Mouse (Mus musculus): ENCODE data around the gene Cflar. TPM values are rescaled to one million over a fixed set of nuclear protein-coding genes. Genes with fewer than 3 reads are reported as not detected.
"Not testable (repeated sequence)": the region's sequence is repeated elsewhere in the genome, so short reads cannot be mapped to it uniquely, and the experiment has no call there.

The Cflar gene
- total RNA-seq, 2 experiments from 2014 or later: 95.6 to 114 TPM

DNA sequence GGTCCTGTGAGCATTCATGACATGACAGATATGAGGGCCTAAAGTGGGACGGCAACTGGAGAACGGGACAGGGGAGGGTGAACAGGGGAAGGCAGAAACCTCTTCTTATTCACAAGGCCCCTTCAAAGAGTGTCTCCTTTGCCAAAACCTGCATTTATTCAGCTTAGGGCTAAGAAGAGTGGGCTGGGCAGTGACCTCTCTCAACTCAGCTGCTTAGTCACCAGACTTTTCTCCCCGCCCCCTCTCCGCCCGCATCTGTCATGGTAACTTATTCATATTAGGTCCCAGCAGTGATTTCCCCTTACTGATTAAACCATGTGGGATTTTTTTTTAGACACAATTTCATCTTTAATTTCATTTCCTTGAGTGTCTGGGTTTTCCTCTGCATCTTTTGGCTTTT, 14.5 kb downstream of the Cflar start:
- no peak for ATAC-seq (replicated peaks; ENCODE audit: poor library complexity, severe bottlenecking)

DNA sequence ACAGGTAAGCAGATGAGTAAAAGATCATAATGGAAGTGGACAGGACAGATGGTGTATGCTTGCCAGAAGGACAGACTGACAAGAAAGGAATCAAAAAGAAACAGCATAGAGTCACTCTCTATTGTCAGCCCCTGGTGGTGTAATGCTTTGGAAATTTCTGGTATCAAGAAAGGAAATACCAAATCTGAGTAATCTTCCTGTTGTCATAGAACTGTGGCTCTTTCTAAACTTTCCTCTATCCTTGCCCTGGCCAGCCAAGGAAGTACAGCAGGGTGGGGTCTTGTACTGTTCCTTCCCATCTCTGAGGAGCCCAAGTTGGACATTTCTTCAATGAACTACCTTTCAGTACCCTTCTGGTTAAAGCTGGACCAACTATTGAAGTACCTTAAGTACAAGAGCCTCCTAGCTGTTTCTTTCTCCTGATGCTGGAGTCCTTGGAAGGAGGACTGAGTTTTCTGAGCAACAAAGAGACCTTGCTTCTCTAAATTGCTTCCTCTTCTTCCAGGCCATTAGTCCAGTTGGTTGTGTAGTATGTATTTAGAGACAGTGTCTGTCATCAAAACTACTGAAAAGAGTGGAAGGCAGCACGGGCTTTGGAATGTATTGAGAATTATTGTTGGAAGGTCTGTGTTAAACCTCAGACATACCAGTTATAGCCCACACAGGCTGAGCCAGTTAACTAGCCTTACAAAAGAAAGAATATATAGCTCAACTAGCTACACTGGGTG, 15.9 kb downstream of the Cflar start:
- peak; percentile 61 for ATAC-seq (replicated peaks; ENCODE audit: poor library complexity, severe bottlenecking)

DNA sequence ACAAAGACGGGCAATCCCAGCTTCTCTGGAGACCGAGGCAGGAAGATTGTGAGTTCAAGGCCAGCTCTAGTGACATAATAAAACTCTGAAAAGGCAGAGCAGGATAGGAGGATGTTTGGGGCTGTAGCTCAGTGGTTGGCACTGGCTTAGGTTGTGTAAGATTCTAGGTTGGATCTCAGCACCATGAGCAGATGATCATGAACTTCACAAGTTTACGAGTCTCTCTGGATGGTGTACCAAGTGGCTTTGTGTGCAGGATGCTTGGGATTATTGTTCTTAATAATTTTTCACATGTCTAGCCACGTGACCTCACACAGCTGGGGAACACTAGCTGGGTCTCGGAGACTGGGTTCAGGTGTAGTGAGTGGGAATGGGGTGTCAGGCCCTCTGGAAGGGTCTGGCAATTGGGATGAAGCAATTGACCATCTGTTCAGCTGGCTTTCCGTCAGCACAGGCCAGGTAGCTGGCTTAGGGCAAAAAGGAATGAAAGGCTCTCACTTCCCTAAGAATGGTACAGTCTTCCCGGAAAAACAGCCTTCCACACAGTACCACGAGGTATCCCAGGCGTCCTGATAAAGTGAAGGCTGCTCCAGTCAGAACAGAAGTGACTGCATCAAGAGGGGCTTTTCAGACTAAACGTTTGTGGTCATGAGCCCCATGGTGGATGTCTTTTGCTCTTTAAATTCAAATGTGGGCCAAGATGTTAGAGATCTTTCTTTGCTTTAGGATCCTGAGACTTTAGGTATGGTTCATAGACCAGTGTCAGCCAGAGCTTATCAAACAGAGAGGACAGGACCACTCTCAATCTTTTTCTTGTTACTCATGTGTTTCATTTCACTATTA, 16.7 kb downstream of the Cflar start:
- ATAC-seq (replicated peaks; ENCODE audit: poor library complexity, severe bottlenecking): no peak

DNA sequence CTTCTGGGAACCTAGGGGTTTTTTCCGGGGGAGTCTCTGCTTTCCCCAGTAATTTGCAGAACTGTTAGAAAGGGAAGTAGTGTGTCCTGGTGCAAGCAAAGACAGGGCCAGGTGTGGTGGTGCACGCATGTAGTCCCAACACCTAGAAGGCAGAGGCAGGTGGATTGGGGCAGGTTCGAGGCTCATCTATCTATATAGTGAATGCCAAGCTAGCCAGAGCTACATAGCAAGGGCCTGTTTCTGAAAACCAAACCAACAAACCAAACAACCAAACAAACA, 17.2 kb downstream of the Cflar start:
- ATAC-seq (replicated peaks; ENCODE audit: poor library complexity, severe bottlenecking): no peak

DNA sequence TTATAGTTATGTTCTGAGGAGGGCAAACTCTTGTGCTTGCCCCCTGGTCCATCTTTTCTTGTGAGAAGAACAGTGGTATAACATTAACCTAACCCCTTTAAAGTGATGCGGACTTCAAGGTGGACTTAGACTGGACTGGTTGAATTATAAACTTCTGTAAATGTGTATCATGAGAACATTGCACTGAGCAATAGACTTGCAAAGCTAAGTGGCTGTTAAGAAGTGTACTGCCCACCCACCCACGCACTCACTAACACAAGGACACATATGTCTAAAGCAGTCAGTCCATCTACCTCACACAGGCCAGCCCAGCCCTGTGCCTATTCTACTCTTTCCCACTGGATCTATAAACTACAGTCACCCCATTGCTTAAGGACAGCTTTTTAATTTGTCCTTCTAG, 22.3 kb downstream of the Cflar start:
- no peak for ATAC-seq (replicated peaks; ENCODE audit: poor library complexity, severe bottlenecking)

DNA sequence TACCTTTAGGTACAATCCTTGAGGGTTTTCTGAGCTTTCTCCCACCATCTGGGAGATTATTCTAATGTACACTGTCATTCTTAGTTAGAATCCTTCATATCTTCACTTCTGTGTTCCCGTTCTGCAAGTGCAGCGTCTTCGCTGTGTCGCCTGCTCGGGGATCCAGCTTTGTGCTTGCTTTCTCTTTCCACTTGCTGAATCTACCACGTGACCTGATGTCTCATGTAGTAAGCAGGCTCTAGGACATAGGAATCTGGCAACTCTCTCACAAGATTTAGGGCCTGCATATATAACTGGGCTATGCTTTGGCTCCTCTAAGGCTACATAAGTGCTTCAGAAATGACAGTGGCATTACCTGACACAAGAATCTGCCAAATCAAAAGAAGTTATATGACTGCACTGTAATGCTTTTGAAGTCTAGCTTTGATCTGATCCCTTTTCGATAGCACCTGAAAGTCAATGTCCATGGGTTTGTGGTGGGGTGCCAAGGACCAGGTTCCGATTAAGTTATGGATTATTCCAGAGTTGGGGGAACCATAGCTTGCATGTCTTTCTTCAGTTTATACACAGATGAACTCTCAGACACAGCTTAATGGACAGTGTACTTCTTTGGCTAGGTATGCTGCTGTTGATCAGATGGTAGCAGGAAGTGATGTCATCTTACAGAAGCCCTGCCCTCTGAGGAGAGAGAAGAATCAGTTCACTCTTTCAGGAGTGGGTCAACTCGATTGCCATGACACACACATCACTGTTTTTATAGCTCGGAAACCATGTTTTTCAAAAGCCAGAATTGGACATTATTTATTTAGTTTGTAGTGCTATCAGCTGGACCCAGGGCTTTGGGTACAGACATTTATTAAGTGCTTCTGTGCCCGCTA, 23.0 kb downstream of the Cflar start:
- no peak for ATAC-seq (replicated peaks; ENCODE audit: poor library complexity, severe bottlenecking)

DNA sequence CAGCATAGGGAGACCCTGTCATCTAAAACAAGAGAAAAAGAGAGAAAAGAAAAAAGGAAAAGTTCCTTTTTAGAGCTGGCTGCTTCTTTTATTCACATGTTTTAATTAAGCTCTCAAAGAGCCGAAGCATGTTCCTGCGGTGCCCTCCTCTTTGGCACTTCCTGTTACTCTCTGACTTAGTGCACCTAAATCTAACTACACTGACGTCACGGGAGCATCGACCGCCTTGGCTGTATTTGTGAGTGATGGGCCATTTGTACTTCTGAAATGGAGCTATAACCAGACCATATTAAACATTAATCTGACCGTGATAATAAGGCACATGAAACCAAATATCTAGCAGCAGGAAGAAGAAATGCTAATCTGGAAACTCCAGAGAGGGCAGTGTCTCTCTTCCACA, 24.7 kb downstream of the Cflar start:
- no peak for ATAC-seq (replicated peaks; ENCODE audit: poor library complexity, severe bottlenecking)

DNA sequence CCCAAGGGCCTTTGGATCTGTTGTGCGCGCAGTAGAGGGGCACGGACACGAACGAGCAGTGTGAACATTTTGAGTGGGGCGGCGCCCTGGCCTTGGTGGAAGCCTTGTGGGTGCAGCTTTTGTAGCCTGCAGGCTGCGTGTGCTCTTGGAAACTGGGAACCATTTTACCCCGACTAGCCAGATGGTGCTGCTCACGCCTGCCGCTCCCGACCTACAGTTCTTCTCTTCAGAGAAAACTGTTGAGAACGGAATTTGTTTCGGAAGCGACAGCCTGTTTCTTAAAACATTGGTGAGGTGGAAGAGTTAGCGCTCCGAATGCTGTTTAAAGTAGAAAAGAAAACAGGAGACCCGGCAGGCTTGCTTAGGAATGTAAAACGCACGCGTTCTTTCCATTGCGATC, 25.7 kb downstream of the Cflar start:
- ATAC-seq (replicated peaks; ENCODE audit: poor library complexity, severe bottlenecking): no peak

DNA sequence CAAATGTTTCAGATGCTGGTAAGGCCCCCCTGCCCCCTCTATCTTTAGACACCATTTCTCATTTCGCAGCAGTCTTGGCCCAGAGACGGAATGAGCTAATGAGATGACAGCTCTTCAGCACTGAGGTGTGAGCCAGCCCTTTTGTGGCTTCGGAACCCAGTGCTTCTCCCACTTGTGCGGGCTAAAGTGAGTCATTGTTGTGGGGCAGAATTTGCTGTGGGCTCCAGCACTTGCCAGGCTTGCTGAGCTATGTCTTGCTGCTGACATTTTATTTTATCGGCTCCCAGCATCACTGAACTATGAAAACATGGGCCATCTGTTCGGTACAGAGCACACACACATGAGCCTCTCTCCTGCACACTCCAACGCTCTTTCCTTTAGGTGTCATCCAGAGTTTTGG, 28.2 kb downstream of the Cflar start:
- ATAC-seq (replicated peaks; ENCODE audit: poor library complexity, severe bottlenecking): no peak

DNA sequence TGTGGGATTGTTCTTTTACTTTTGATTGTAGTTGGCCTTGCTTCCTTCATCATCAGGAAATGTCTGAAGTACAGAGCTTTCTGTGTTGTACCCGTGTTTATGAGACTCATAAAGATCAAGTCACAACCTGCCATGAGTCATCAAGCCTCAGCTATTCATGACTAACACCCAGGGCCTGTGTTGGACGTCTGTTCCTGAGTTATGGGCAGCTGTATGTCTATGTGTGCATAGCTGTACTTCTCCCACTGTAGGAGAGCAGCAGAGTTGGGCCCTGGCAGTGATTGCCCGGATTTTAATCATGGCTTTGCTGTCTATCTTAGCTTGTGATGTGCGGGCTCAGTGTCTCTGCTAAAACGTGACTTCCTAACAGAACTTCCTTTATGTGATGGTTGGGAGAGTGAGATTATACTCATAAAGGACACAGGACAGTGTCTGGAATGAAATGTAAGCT, 31.3 kb downstream of the Cflar start:
- peak; percentile 47 for ATAC-seq (replicated peaks; ENCODE audit: poor library complexity, severe bottlenecking)

DNA sequence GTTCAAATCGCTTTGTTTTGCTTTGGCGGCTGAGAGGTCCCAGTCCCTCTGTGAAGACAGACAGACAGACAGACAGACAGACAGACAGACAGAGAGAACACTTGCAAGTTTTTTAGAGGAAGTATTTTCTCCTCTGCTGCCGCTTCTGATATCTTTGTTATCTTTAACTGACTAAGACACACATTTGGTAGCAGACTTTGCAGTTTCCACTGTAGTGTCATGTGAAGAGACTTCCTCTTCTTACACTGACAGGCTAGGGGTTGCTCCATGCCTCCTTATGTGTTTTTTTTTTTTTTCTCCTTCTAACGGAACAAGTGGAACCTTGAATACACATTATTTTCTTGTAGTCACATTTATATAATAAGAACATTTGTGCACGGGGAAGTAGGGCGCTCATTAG, 31.9 kb downstream of the Cflar start:
- peak; percentile 86 for ATAC-seq (replicated peaks; ENCODE audit: poor library complexity, severe bottlenecking)

DNA sequence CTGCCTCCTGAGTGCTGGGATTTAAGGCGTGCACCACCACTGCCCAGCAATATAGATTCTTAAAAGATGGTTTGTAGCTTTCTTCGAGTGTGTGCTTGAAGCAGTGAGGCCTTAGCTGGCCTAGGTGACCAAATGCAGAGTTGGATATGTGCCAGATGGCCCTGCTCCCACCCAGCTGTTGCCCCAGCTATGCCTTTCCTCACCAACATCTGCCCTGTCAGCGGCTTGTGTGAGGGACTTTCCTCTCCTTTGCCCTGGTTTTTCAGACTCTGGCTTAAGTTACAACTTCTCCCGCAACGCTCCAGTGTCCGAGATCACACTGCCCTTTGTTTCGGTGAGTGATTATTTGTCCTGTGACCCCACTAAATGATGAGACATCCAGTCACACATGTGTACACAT, 33.3 kb downstream of the Cflar start:
- ATAC-seq (replicated peaks; ENCODE audit: poor library complexity, severe bottlenecking): no peak

DNA sequence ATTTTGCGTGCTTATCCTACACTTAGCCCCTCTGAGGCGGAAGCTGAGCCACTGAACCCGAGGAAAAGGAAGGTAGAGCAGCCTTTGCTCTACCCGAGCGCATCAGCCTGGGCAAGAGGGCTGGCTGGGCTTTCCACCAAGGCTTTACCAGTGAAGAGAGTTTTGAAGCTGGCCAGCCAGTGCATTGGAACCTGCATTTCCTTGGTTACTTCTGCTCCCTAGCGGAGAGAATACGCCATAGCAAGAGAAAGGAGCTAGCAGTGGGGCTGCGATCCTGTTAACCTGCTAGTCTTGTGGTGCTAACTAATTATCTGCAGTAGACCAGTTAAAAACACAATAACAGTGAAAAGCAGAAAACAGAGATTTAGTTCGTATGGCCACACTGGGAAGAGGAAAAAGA, 35.6 kb downstream of the Cflar start:
- ATAC-seq (replicated peaks; ENCODE audit: poor library complexity, severe bottlenecking): no peak

DNA sequence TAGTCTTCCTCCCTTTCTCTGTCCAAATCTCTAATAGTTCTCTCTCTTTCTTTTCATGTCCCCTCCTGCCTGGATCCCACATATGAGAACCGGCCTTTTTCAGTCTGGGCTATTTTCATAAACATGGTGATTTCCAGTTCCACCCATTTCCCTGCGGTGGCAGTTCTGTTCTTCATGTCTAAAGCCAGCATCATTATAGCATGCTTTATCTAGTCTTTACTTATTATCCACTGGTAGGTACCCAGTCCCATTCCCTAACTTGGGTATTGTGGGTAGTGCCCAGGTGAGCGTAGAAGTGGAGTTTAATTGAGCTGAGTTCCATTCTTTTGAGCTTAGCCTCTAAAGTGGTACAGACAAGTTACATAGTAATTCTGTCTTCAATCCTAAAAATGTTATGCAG, 48.1 kb downstream of the Cflar start:
- ATAC-seq (replicated peaks; ENCODE audit: poor library complexity, severe bottlenecking): no peak

DNA sequence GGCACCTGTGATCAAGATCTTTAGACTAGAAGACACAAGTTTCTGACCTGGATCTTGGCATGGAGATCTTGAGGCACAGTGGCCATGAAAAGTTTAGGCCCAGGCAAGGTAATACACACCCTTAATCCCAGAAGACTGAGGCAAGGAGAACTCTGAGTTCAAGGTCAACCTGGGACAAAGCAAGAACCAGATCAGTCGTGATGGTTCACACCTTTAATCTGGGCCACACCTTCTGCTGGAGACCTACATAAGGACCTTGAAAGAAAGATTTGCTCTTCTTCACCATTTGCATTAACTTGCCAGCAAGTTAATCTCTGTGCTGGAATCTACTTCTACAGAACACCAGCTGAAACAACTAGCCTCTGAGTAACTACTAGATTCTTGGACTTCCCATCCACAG, 49.3 kb downstream of the Cflar start:
- ATAC-seq (replicated peaks; ENCODE audit: poor library complexity, severe bottlenecking): no peak

DNA sequence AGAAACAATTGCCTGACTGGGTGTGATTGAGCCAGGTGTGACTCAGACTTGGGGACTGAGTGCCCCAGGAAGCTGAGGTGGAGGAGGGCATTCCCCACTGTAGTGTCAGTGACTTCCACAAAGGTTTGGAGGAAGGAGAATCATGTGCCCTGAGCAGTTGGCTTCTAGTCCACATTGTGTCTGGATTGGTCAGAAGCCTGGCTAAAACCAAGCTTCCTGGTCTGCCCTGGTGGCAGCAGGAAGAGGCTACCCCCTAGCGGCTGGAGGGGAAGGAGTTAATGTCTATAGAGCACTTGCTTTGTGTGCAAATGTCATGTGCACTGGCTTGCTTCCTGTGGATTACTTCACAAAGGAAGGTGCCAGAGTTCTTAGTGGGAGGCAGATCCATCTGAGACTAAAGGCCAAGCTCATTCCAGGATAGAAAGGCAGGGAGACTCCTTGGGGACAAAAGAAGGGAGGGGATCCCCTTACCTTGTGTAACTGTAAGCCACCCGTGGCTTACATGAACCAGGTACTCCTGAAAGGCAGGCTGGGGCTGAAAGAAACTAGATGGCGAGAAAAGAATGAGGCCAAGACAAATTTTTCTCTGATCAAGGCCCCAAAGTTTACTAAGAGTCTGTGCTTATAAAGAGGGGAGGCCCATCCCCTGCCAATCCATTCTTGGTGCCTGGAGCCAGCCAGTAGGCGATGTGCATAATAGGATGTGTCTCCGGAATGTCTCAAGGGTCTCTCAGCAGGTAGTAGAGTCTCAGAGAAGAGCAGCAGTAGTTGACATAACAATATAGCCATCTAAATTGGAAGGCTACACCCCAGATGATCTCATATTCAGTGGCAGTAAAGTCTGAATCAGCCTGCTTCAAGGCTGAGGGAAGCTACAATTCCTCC, 50.3 kb downstream of the Cflar start:
- peak; percentile 100 for ATAC-seq (replicated peaks; ENCODE audit: poor library complexity, severe bottlenecking)

DNA sequence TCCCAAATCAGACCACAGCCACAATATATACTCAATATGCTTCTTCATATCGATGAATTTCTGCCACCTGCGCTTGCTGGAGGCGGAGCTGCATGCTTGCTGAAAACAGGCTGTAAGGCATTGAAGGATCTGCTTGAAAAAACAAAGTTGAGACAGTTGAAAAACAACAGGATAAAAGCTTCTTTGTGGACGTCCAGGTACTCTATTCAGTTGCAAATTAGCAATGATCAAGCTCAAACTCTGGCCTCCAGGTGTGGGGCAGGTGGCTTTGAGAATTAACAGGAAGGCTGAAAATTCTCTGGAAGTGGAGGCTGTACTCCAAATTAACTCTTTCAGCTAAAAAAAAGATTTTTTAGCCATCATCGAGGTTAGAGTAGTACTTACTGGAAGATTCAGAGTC, 51.3 kb downstream of the Cflar start:
- ATAC-seq (replicated peaks; ENCODE audit: poor library complexity, severe bottlenecking): no peak

DNA sequence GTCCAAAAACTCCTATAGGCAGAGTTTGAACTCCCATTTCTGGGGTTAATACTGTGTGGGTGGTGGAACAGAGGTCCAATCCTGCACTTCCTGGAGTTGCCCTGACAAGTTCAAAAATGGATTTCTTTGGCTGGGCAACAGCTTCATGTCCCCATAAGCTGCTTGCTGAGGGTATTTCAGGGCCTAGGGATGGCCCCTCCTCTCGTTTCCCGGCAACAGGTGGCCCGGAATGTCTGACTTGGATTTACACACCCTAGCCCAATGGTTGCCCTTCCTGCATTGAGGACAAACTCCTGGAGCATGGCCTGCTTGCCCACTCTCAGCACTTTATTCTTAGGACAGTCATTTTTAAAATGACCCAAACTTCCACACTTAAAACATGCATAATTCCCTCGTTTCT, 55.1 kb downstream of the Cflar start:
- ATAC-seq (replicated peaks; ENCODE audit: poor library complexity, severe bottlenecking): not testable (repeated sequence)

DNA sequence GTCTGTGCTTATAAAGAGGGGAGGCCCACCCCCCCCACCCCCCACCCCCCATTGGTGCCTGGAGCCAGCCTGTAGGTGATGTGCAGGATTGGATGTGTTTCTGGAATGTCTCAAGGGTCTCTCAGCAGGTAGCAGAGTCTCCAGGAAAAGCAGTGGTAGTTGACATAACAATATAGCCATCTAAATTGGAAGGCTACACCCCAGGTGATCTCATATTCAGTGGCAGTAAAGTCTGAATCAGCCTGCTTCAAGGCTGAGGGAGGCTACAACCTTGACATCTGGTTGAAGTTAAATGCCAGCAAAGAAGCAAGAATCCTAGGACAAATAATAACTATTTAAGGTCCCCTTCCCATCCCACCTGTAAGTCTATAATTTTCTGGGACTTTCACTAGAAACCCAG, 57.8 kb downstream of the Cflar start:
- no peak for ATAC-seq (replicated peaks; ENCODE audit: poor library complexity, severe bottlenecking)

DNA sequence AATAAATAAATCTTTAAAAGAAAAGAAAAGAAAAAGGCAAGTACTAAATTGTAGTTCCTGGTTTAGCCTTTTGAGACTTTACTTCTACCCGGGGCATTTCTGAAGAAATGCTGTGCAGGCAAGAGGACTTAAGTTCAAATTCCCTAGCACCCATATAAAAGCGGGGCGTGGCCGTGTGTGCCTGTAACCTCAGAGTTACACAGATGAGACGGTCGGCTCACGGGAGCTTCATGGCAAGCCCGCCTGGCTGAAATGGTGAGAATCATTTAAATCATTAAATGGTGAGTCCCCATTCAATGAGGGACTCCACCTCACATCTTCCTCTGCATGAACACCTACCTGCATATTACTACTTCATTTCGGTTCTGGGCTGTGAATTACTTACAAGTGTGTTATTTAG, 58.4 kb downstream of the Cflar start:
- no peak for ATAC-seq (replicated peaks; ENCODE audit: poor library complexity, severe bottlenecking)

All from granulocyte monocyte progenitor cell, adult 5-6 weeks (primary cell).